Mouse (Mus musculus): ENCODE measurements at regions not wholly inside any gene's neighbourhood (a gene's known extent, or its start where the extent isn't known, plus 50 kb on each side); places are given as distances from the start of the nearest gene placed in this dataset.

- no peak overlapping the region for H3K4me3 ChIP-seq (ENCODE audit: low read depth, low read length)
- 84% methylated on average over 1 of the region's 1 CpGs for WGBS
- no peak overlapping the region for H3K27ac ChIP-seq (replicated peaks; ENCODE audit: low read depth, low read length)
- no peak overlapping the region for H3K4me2 ChIP-seq (ENCODE audit: low read depth, severe bottlenecking)
- no peak overlapping the region for H3K9ac ChIP-seq (ENCODE audit: low read length)
- DNase-seq (ENCODE audit: low spot score) (no peak), ATAC-seq (ENCODE audit: insufficient number of reproducible peaks, low FRiP score, low TSS enrichment, low read depth) (no peak)
- H3K27me3 ChIP-seq (ENCODE audit: control insufficient read depth, insufficient read depth, low read length): no peaks in the 10 kb centered on the region
- H3K4me1 ChIP-seq (ENCODE audit: control insufficient read depth, insufficient read depth, low read length): no peaks in the 10 kb centered on the region
- no peaks in the 10 kb centered on the region for H3K36me3 ChIP-seq (ENCODE audit: control insufficient read depth, insufficient read depth, low read length)
- no peaks in the 10 kb centered on the region for H3K9me3 ChIP-seq (ENCODE audit: control insufficient read depth, low read length)
Measured at GRCm38 (mm10) chr3:148167556-148167955, 822.8 kb downstream of the Adgrl2 start.

- ATAC-seq (ENCODE audit: insufficient number of reproducible peaks, low FRiP score, low TSS enrichment, low read depth) (no peak), DNase-seq (ENCODE audit: low spot score) (no peak)
- H3K27ac ChIP-seq (replicated peaks; ENCODE audit: low read depth, low read length): no peak overlapping the region
- no peak overlapping the region for H3K4me2 ChIP-seq (ENCODE audit: low read depth, severe bottlenecking)
- H3K9me3 ChIP-seq (ENCODE audit: control insufficient read depth, low read length): no peaks in the 10 kb centered on the region
- H3K4me1 ChIP-seq (ENCODE audit: control insufficient read depth, insufficient read depth, low read length): no peaks in the 10 kb centered on the region
- no peaks in the 10 kb centered on the region for H3K27me3 ChIP-seq (ENCODE audit: control insufficient read depth, insufficient read depth, low read length)
- H3K4me3 ChIP-seq (ENCODE audit: low read depth, low read length): no peak overlapping the region
- no peak overlapping the region for H3K9ac ChIP-seq (ENCODE audit: low read length)
- whole genome bisulfite sequencing: 76% methylated on average over 3 of the region's 3 CpGs
- H3K36me3 ChIP-seq (ENCODE audit: control insufficient read depth, insufficient read depth, low read length): no peaks in the 10 kb centered on the region
Measured at GRCm38 (mm10) chr3:148159059-148159458, 831.3 kb downstream of the Adgrl2 start.

GRCm38 (mm10) chr3:148158533-148158932 is 831.8 kb downstream of the Adgrl2 start:
- Histone ChIP-seq H3K4me1 (ENCODE audit: control insufficient read depth, insufficient read depth, low read length) (no peaks in the 10 kb centered on the region), H3K9me3 (ENCODE audit: control insufficient read depth, low read length) (no peaks in the 10 kb centered on the region), H3K27me3 (ENCODE audit: control insufficient read depth, insufficient read depth, low read length) (no peaks in the 10 kb centered on the region), H3K4me3 (ENCODE audit: low read depth, low read length) (no peak overlapping the region), H3K9ac (ENCODE audit: low read length) (no peak overlapping the region), H3K4me2 (ENCODE audit: low read depth, severe bottlenecking) (no peak overlapping the region), H3K36me3 (ENCODE audit: control insufficient read depth, insufficient read depth, low read length) (no peaks in the 10 kb centered on the region), H3K27ac (replicated peaks; ENCODE audit: low read depth, low read length) (no peak overlapping the region)
- no peak for DNase-seq (ENCODE audit: low spot score)
- no peak for ATAC-seq (ENCODE audit: insufficient number of reproducible peaks, low FRiP score, low TSS enrichment, low read depth)
- WGBS: 83% methylated on average over 2 of the region's 2 CpGs

GRCm38 (mm10) chr3:148143776-148144175 is 846.6 kb downstream of the Adgrl2 start:
- Histone ChIP-seq H3K4me1 (ENCODE audit: control insufficient read depth, insufficient read depth, low read length) (no peaks in the 10 kb centered on the region), H3K4me2 (ENCODE audit: low read depth, severe bottlenecking) (no peak overlapping the region), H3K9me3 (ENCODE audit: control insufficient read depth, low read length) (no peaks in the 10 kb centered on the region), H3K27ac (replicated peaks; ENCODE audit: low read depth, low read length) (no peak overlapping the region), H3K27me3 (ENCODE audit: control insufficient read depth, insufficient read depth, low read length) (no peaks in the 10 kb centered on the region), H3K9ac (ENCODE audit: low read length) (no peak overlapping the region), H3K4me3 (ENCODE audit: low read depth, low read length) (no peak overlapping the region), H3K36me3 (ENCODE audit: control insufficient read depth, insufficient read depth, low read length) (no peaks in the 10 kb centered on the region)
- ATAC-seq (ENCODE audit: insufficient number of reproducible peaks, low FRiP score, low TSS enrichment, low read depth) (no peak), DNase-seq (ENCODE audit: low spot score) (no peak)
- WGBS: 96% methylated on average over 2 of the region's 2 CpGs

GRCm38 (mm10) chr3:148136791-148137251 is 853.5 kb downstream of the Adgrl2 start:
- WGBS: 83% methylated on average over 3 of the region's 3 CpGs
- no peak for ATAC-seq (ENCODE audit: insufficient number of reproducible peaks, low FRiP score, low TSS enrichment, low read depth)
- no peaks in the 10 kb centered on the region for H3K36me3 ChIP-seq (ENCODE audit: control insufficient read depth, insufficient read depth, low read length)

GRCm38 (mm10) chr3:148134646-148135045 is 855.7 kb downstream of the Adgrl2 start:
- Histone ChIP-seq H3K4me1 (ENCODE audit: control insufficient read depth, insufficient read depth, low read length) (no peaks in the 10 kb centered on the region), H3K9me3 (ENCODE audit: control insufficient read depth, low read length) (no peaks in the 10 kb centered on the region), H3K4me2 (ENCODE audit: low read depth, severe bottlenecking) (no peak overlapping the region), H3K27ac (replicated peaks; ENCODE audit: low read depth, low read length) (no peak overlapping the region), H3K4me3 (ENCODE audit: low read depth, low read length) (no peak overlapping the region), H3K27me3 (ENCODE audit: control insufficient read depth, insufficient read depth, low read length) (no peaks in the 10 kb centered on the region), H3K9ac (ENCODE audit: low read length) (no peak overlapping the region), H3K36me3 (ENCODE audit: control insufficient read depth, insufficient read depth, low read length) (no peaks in the 10 kb centered on the region)
- ATAC-seq (ENCODE audit: insufficient number of reproducible peaks, low FRiP score, low TSS enrichment, low read depth) (no peak), DNase-seq (ENCODE audit: low spot score) (no peak)
- WGBS: 95% methylated on average over 2 of the region's 2 CpGs

More at GRCm38 (mm10) chr3:148136791-148137251, 853.5 kb downstream of the Adgrl2 start:
- Histone ChIP-seq H3K4me2 (ENCODE audit: low read depth, severe bottlenecking) (no peak overlapping the region), H3K27me3 (ENCODE audit: control insufficient read depth, insufficient read depth, low read length) (no peaks in the 10 kb centered on the region), H3K9ac (ENCODE audit: low read length) (no peak overlapping the region), H3K4me1 (ENCODE audit: control insufficient read depth, insufficient read depth, low read length) (no peaks in the 10 kb centered on the region), H3K27ac (replicated peaks; ENCODE audit: low read depth, low read length) (no peak overlapping the region), H3K4me3 (ENCODE audit: low read depth, low read length) (no peak overlapping the region), H3K9me3 (ENCODE audit: control insufficient read depth, low read length) (no peaks in the 10 kb centered on the region)
- DNase-seq (ENCODE audit: low spot score): no peak

GRCm38 (mm10) chr3:148115576-148115975 is 874.8 kb downstream of the Adgrl2 start:
- H3K36me3 ChIP-seq (ENCODE audit: control insufficient read depth, insufficient read depth, low read length): no peaks in the 10 kb centered on the region
- H3K4me1 ChIP-seq (ENCODE audit: control insufficient read depth, insufficient read depth, low read length): no peaks in the 10 kb centered on the region
- H3K27ac ChIP-seq (replicated peaks; ENCODE audit: low read depth, low read length): no peak overlapping the region
- H3K9me3 ChIP-seq (ENCODE audit: control insufficient read depth, low read length): no peaks in the 10 kb centered on the region
- no peak overlapping the region for H3K4me3 ChIP-seq (ENCODE audit: low read depth, low read length)
- DNase-seq (ENCODE audit: low spot score) (no peak), ATAC-seq (ENCODE audit: insufficient number of reproducible peaks, low FRiP score, low TSS enrichment, low read depth) (no peak)
- H3K9ac ChIP-seq (ENCODE audit: low read length): no peak overlapping the region
- H3K27me3 ChIP-seq (ENCODE audit: control insufficient read depth, insufficient read depth, low read length): no peaks in the 10 kb centered on the region
- H3K4me2 ChIP-seq (ENCODE audit: low read depth, severe bottlenecking): no peak overlapping the region

GRCm38 (mm10) chr3:148112204-148112603 is 878.2 kb downstream of the Adgrl2 start:
- 86% methylated on average over 3 of the region's 3 CpGs for WGBS
- no peak overlapping the region for H3K9ac ChIP-seq (ENCODE audit: low read length)
- no peak overlapping the region for H3K4me3 ChIP-seq (ENCODE audit: low read depth, low read length)
- no peaks in the 10 kb centered on the region for H3K27me3 ChIP-seq (ENCODE audit: control insufficient read depth, insufficient read depth, low read length)
- H3K4me1 ChIP-seq (ENCODE audit: control insufficient read depth, insufficient read depth, low read length): no peaks in the 10 kb centered on the region
- no peaks in the 10 kb centered on the region for H3K36me3 ChIP-seq (ENCODE audit: control insufficient read depth, insufficient read depth, low read length)
- DNase-seq (ENCODE audit: low spot score) (no peak), ATAC-seq (ENCODE audit: insufficient number of reproducible peaks, low FRiP score, low TSS enrichment, low read depth) (no peak)
- no peak overlapping the region for H3K27ac ChIP-seq (replicated peaks; ENCODE audit: low read depth, low read length)
- H3K4me2 ChIP-seq (ENCODE audit: low read depth, severe bottlenecking): no peak overlapping the region
- no peaks in the 10 kb centered on the region for H3K9me3 ChIP-seq (ENCODE audit: control insufficient read depth, low read length)

GRCm38 (mm10) chr3:148107031-148107430 is 883.3 kb downstream of the Adgrl2 start:
- Histone ChIP-seq H3K27ac (replicated peaks; ENCODE audit: low read depth, low read length) (no peak overlapping the region), H3K27me3 (ENCODE audit: control insufficient read depth, insufficient read depth, low read length) (no peaks in the 10 kb centered on the region), H3K4me3 (ENCODE audit: low read depth, low read length) (no peak overlapping the region), H3K4me1 (ENCODE audit: control insufficient read depth, insufficient read depth, low read length) (no peaks in the 10 kb centered on the region), H3K9me3 (ENCODE audit: control insufficient read depth, low read length) (no peaks in the 10 kb centered on the region), H3K36me3 (ENCODE audit: control insufficient read depth, insufficient read depth, low read length) (no peaks in the 10 kb centered on the region), H3K4me2 (ENCODE audit: low read depth, severe bottlenecking) (no peak overlapping the region), H3K9ac (ENCODE audit: low read length) (no peak overlapping the region)
- DNase-seq (ENCODE audit: low spot score) (no peak), ATAC-seq (ENCODE audit: insufficient number of reproducible peaks, low FRiP score, low TSS enrichment, low read depth) (no peak)
- WGBS: 71% methylated on average over 1 of the region's 1 CpGs
